Mouse (Mus musculus) bone marrow macrophage, adult 2 months (primary cell): ENCODE measurements at regions not wholly inside any gene's neighbourhood (a gene's known extent, or its start where the extent isn't known, plus 50 kb on each side); places are given as distances from the start of the nearest gene placed in this dataset.
"Not testable (repeated sequence)": the region's sequence is repeated elsewhere in the genome, so short reads cannot be mapped to it uniquely, and the experiment has no call there.

Experiments used
- CTCF ChIP-seq: IDR thresholded peaks from 2 replicates; pipeline ENCODE4 v1.5.1; 2012; ENCODE audit warnings: low read depth, mild to moderate bottlenecking, low read length, moderate library complexity
- POLR2A ChIP-seq: IDR thresholded peaks from 2 replicates; pipeline ENCODE4 v1.6.1; 2012; ENCODE audit warnings: mild to moderate bottlenecking, low read depth, low read length, borderline replicate concordance

DNA sequence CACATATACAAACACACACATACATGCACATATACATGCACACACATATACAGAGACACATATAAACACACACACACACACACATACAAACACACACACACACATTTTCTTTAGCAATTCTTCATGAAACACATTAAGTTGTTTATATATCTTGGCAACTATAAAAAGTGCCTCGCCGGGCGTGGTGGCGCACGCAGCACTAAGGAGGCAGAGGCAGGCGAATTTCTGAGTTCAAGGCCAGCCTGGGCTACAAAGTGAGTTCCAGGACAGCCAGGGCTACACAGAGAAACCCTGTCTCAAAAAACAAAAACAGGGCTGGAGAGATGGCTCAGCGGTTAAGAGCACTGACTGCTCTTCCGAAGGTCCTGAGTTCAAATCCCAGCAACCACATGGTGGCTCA, 214.4 kb upstream of the Klf3 start:
- TF ChIP-seq POLR2A, CTCF: not testable (repeated sequence)
